Mouse (Mus musculus) kidney, postnatal 25 days (tissue): ENCODE measurements at regions not wholly inside any gene's neighbourhood (a gene's known extent, or its start where the extent isn't known, plus 50 kb on each side); places are given as distances from the start of the nearest gene placed in this dataset.

Experiments used
- DNase-seq, 2 experiments: peaks; one replicate each; pipeline ENCODE4 v3.0.0; 2021; ENCODE audit warnings: mixed read lengths in 2 of 2

DNA sequence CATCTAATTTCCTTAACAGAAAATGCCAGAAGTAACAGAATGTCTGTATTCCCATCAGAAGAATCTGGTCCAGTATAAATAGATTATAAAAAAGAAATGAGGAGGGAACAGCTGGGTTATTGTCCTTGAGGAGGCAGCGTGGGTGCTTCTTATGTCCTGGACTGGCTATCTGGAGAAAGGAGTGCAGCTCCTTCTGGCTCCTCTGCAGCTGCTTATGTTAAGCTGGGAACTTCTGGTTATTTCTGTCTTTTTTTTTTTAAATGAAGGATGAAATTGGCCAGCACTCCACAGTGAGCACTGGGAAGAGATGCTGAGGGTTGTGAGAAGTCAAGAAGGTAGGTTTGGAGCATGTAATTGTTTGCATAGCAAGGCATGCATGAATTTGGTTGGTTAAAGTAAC is 441.5 kb downstream of the Ebf1 start:
- no peak for DNase-seq

GRCm38 (mm10) chr11:45066592-45066991 is 449.5 kb downstream of the Ebf1 start:
- no peak for DNase-seq

DNA sequence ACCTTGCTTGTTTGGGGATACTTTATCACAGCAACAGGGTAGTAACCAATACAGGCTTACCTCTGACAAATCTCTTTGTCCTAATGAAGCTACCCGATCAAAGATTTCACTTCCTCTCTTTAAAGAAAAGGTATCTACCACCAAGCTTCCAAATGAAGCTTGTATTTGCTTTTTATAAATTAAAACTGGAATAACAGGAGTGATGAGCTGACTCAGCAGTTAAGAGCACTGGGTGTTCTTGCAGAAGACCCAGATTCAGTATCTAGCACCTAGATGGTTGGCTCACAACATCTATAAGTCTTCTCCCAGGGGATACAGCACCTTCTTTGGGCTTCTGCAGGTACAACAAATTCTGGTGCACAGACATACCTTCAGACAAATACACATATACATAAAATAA is 453.2 kb downstream of the Ebf1 start:
- DNase-seq, result no peak

DNA sequence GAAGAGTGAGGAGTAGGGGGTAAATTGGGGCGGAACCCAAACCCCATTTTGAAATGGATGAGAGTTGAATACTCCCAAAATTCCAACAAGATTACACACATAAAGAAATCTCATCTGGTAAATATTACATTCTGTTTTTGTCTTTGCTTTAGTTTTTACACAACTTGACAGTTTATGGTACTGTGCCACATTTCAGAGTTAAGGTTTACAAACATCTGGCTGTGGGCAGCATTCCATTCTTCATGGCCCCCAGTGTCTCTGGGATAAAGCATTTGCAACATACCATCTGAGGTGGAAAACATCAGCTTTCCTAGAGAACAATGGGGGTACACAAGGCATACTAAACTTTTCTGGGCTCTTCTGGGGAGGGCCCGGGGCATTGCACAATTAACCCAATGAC is 454.1 kb downstream of the Ebf1 start:
- no peak for DNase-seq

DNA sequence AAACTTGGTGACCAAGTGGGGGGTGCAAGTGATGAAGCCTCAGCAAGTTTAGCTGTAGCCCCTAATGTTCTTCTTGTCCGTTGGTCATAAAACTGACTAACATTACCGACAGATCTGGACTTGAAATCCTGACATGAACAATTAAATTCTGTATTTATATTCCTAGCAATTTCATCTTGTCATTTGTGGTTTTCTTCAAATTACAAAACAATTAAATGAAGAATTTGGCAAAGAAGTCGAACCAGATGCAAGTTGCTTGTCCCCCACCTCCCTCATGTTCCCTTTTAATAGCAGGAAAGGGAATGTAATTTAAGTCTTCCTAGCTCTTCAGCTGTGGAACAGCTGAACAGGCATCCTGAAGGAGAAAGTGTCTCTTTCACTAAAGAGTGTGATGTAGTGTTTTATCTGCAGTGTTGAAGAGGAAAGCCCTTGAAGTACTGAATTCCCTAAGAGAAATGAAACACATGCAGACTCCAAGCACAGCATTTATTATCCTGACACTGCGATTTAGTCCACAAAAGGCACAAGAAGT is 467.5 kb downstream of the Ebf1 start:
- DNase-seq, result no peak

GRCm38 (mm10) chr11:45085145-45085544 is 468.0 kb downstream of the Ebf1 start:
- no peak for DNase-seq

- DNase-seq, result peak in 1 of 2 experiments; percentile 20
Observed at GRCm38 (mm10) chr11:45087186-45087915, 470.2 kb downstream of the Ebf1 start.

GRCm38 (mm10) chr11:45088286-45088685 is 471.2 kb downstream of the Ebf1 start:
- no peak for DNase-seq

DNA sequence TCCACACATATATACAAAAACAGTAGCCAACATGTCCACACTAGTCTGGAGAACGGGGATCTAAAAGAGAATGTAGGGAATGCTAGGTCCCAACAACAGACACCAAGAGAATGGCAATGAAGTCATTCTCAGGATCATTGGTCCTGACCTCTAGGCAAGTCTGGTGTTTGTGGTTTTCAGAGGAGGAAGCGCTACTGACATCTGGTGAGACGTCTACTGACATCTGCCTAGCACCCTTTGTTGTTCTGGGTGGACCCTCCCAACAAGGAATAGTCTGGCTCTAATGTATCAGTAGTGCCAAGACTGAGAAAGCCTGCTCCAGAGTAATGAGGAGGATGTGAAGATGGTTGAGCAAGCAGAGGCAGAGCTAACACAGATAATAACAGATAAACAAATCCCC is 472.4 kb downstream of the Ebf1 start:
- DNase-seq, result no peak

GRCm38 (mm10) chr11:45103498-45104336 is 486.6 kb downstream of the Ebf1 start:
- DNase-seq, result peak in 1 of 2 experiments; percentile 40

DNA sequence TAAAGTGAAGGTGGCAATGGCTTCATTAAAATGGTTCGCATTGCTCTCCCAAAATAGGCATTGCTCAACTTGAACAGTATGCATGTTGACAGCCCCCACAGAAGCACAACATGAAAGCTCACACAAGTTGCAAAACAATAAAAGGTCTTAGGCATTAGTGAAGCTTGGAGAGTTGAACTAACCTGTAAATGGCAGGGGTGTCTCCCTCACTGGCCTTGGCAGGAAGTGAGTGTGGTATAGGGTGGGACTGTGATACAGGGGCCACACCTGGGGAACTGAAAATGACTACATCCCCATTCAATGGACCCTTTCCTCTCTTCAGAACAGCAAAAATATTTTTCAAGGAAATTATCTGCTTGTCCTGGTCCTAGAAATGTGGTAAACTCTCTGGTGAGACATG is 499.6 kb downstream of the Ebf1 start:
- no peak for DNase-seq

DNA sequence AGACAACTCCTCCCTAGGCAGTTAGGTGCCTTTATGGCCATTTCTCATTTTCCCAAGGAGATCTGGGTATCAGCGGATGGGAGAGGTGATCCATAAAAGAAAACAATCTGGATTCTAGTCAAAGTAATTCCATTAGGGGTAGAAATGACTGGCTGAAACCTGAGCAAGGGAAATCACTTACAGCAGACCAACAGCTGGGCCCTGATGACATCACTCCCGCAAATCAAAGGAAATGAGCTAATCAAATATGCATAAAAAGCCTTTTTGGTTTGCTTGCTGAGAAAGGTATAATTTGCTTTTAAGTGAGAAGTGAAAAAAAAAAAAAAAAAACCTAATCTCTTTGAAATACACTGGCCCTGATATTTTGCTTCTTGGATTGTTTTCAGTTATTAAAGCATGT is 506.2 kb downstream of the Ebf1 start:
- no peak for DNase-seq

DNA sequence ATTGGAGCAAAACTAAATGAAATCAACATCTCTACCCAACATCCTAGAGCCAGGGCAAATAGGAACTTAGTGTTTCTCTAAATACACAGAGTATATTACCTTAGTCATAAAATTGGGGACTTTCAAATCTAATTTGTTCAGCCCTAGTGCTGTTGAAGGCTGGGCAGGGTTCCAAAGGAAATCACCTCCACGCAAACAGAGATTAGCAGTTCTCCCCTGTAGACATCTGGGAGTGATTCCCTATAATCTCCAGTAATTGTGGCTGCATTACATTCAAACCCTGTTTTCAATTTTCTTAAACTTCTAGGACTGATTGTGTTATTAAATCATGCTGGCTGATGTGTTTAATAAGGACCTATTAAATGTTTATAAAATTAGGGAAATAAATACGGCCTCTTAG is 519.7 kb downstream of the Ebf1 start:
- DNase-seq, result no peak

DNA sequence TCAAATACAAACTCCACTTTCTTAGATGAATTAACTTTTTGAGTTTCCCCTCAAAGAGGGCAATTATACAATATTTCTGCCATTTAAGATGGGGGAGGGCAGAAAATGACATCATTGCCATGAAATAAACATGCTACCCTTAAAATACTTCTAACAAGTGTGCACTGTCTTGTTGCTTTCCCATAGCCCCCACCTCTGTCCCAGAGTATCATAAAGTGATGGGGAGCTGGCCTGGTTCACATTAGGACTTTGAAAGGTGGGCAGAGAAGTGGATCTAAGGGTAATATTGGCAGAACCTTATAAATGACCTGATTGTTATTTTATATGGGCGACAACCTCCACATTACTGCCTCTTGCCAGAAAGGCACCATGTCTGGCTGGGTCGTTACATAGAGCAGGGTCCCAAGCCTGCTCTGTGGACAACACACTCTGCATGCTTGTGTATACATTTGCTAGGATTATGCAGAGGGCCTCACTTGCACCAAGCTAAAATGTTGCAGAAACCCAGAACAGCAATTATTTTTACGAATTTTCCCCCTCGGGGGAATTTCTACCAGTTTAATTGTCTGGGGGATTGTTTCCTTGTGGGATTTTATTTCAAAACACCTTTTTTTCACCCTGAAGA is 521.3 kb downstream of the Ebf1 start:
- no peak for DNase-seq

DNA sequence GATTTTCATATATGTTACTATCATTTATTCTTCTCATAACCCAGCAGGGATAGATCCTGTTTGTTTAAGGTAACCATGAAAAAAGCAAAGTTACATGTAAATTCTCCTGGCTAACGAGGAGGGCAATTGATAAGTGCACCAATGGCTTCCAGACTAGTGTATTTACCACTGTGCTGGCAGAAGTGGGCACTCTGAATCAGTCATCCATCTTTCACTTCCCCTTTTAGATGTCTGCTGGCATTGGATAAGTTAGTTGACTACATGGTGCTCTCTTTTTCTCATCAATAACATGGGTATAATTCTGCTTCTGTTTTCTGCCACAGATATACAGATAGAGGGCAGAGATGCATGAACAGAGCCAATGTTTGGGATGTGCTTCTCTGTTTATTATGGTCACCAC is 523.4 kb downstream of the Ebf1 start:
- DNase-seq, result no peak

DNA sequence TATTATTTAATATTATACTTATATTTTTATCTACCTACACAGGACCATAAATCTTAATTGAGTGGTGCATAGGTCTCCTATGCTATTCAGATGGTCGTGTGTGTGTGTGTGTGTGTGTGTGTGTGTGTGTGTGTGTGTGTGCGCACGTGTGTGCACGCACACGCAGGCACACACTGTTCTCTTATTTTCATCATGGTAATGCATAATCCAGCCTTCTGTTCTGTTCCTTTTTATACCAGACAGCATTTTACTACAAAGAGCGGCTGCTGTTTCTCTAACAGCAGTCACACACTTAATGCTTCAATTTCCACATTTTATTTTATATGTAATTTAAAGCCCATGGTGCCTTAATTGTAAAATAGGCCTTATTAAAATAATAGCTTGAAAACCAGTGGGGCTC is 537.0 kb downstream of the Ebf1 start:
- no peak for DNase-seq

DNA sequence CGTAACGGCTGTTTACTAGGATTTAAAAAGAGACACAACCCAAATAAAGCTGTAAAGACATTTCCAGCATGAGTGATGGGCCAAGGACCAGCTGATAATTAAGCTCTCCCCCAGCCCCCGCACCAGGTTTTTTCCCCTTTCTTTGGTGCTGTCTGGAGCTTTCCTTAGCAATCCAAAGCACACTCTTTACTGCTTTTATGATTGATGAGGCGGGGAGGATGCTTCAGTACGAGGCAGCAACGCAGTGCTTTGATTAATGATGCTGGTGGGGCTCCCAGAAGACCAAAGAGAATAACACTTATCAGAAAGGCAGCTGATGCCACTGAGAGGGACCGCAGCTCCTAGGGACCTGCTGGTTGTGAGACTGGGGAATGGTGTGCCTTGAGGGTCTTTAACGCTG is 537.4 kb downstream of the Ebf1 start:
- DNase-seq, result no peak

DNA sequence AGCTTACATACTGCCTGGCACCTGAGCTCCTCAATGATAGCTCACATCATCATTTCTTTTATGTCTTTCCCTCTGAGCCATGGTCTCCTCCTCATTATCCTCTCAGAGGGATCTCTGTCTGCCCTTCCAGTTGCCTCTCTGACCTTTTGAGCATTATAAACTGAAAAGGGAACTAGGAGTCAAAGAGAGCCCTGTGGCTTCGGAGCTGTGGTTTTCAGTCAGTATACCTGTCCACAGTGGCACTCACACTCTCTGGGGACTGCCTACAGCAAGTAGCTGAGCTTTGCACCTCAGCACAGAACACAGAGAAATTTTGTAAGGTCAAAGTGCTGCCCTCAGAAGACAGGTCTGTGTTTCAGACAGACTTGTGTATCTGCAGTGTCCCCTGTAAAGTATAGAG is 538.7 kb downstream of the Ebf1 start:
- no peak for DNase-seq

DNA sequence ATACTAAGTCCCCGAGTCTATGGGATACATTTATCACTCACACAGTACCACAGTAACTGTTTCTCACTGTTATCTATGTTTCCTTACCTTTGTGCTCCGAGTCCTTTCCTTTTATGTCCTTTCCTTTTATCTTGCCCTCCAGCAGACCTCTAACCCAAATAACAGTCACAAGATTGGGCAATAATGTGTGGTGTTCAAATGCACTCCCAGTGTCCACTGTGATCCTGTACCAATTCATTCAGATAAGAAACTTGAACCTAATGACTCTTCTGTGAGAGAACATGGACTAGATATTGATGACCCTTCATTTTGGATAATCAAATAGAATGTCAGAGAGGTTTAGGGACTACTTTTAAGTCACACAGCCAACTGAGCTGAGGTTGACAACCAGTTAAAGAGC is 541.2 kb downstream of the Ebf1 start:
- DNase-seq, result no peak

- DNase-seq, result no peak
Observed at GRCm38 (mm10) chr11:45160871-45161270, 543.8 kb downstream of the Ebf1 start.

DNA sequence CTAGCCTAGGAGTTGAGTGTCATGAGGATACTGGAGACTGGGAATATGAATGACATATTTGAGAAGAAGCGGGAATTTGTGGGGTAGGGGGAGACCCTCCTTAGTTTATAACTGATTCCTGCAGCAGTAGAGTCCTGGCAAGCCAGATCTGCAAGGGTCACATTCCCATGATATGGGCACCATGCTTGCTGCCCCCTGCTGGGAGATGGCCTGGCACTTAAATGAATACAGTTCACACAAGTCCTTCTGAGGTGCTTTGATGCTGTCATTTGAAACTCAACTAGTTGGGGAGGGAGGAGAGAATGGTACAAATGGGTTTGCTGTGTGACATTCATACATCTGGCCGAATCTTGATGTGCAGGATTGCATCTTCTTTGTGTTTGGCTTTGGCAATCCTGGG is 556.4 kb downstream of the Ebf1 start:
- peak in 1 of 2 experiments; percentile 6 for DNase-seq

GRCm38 (mm10) chr11:45174071-45174470 is 557.0 kb downstream of the Ebf1 start:
- no peak for DNase-seq
